Mouse (Mus musculus): ENCODE measurements around the gene Kpna7. TPM values are rescaled to one million over a fixed set of nuclear protein-coding genes. Genes with fewer than 3 reads are reported as not detected.

Gene Kpna7
- polyA plus RNA-seq, 1 experiment from 2014 or later = not detected

Other genes with a start within 250 kb of the Kpna7 start
- 14.0 and 15.4 TPM in 2 replicates for gene Smurf1, start 118.2 kb downstream of the Kpna7 start, polyA plus RNA-seq (2015; fragmentation: Nextera tagmentation; extraction: Ambion mirVana)
- gene Gm4871, start 51.3 kb downstream of the Kpna7 start, polyA plus RNA-seq (2015; fragmentation: Nextera tagmentation; extraction: Ambion mirVana) = not detected in 2 replicates
- gene 1700018F24Rik, start 41.0 kb downstream of the Kpna7 start, polyA plus RNA-seq (2015; fragmentation: Nextera tagmentation; extraction: Ambion mirVana) = not detected in 2 replicates
- gene Arpc1a, start 200 bp downstream of the Kpna7 start, polyA plus RNA-seq (2015; fragmentation: Nextera tagmentation; extraction: Ambion mirVana) = 138 and 140 TPM in 2 replicates
- 294 and 313 TPM in 2 replicates for gene Arpc1b, start 30.2 kb upstream of the Kpna7 start, polyA plus RNA-seq (2015; fragmentation: Nextera tagmentation; extraction: Ambion mirVana)
- gene Pdap1, start 56.2 kb upstream of the Kpna7 start, polyA plus RNA-seq (2015; fragmentation: Nextera tagmentation; extraction: Ambion mirVana) = 104 and 106 TPM in 2 replicates
- gene Bud31, start 56.3 kb upstream of the Kpna7 start, polyA plus RNA-seq (2015; fragmentation: Nextera tagmentation; extraction: Ambion mirVana) = 196 TPM in 2 replicates
- gene Ptcd1, start 83.1 kb upstream of the Kpna7 start, polyA plus RNA-seq (2015; fragmentation: Nextera tagmentation; extraction: Ambion mirVana) = 16.9 and 17.4 TPM in 2 replicates
- 52.0 and 57.6 TPM in 2 replicates for gene Cpsf4, start 83.2 kb upstream of the Kpna7 start, polyA plus RNA-seq (2015; fragmentation: Nextera tagmentation; extraction: Ambion mirVana)
- gene Atp5j2, start 108.0 kb upstream of the Kpna7 start, polyA plus RNA-seq (2015; fragmentation: Nextera tagmentation; extraction: Ambion mirVana) = 744 and 779 TPM in 2 replicates
- gene Zkscan14, start 117.8 kb upstream of the Kpna7 start, polyA plus RNA-seq (2015; fragmentation: Nextera tagmentation; extraction: Ambion mirVana) = 8.1 and 9.9 TPM in 2 replicates
- 14.1 and 14.4 TPM in 2 replicates for gene Zkscan5, start 120.5 kb upstream of the Kpna7 start, polyA plus RNA-seq (2015; fragmentation: Nextera tagmentation; extraction: Ambion mirVana)
- 31.3 and 34.5 TPM in 2 replicates for gene Zfp655, start 147.7 kb upstream of the Kpna7 start, polyA plus RNA-seq (2015; fragmentation: Nextera tagmentation; extraction: Ambion mirVana)
- 0.48 and 0.61 TPM in 2 replicates for gene Zscan25, start 196.5 kb upstream of the Kpna7 start, polyA plus RNA-seq (2015; fragmentation: Nextera tagmentation; extraction: Ambion mirVana)

All from kidney, embryonic 15.5 days (tissue).